Mouse (Mus musculus) embryonic facial prominence, embryonic 14.5 days (tissue): ENCODE data around the gene C1ql2. TPM values are rescaled to one million over a fixed set of nuclear protein-coding genes. Genes with fewer than 3 reads are reported as not detected.

Experiments
- ATAC-seq: fragments of 200-750 bp; cut with Nextera tagmentation; 2 replicates; pipeline ENCODE4 v1.8.0; 2017; ENCODE audit warnings: low read depth, moderate number of reproducible peaks, moderate TSS enrichment
- DNase-seq: peaks from one replicate; pipeline ENCODE4 v3.0.0-alpha.2; 2015; ENCODE audit warnings: low spot score
- H3K27ac ChIP-seq: fragments of 300-500 bp; sonication (generic); replicated peaks from 2 replicates; pipeline ENCODE4 v1.5.1; 2014; ENCODE audit warnings: low read depth, mild to moderate bottlenecking, low read length, moderate library complexity
- H3K27me3 ChIP-seq: fragments of 300-500 bp; sonication (generic); replicated peaks from 2 replicates; pipeline ENCODE4 v1.6.1; 2014; ENCODE audit warnings: low read length; ENCODE audit not compliant: control insufficient read depth, insufficient read depth
- H3K36me3 ChIP-seq: fragments of 300-500 bp; sonication (generic); 2 replicates; pipeline ENCODE4 v1.6.1; 2014; ENCODE audit warnings: low read length, mixed read lengths; ENCODE audit not compliant: control insufficient read depth, insufficient read depth
- H3K4me1 ChIP-seq: fragments of 300-500 bp; sonication (generic); 2 replicates; pipeline ENCODE4 v1.6.1; 2014; ENCODE audit warnings: antibody characterized with exemption, low read length; ENCODE audit not compliant: control insufficient read depth, insufficient read depth
- H3K4me2 ChIP-seq: fragments of 300-500 bp; sonication (generic); 2 replicates; pipeline ENCODE4 v1.6.1; 2014; ENCODE audit warnings: low read depth, mild to moderate bottlenecking, low read length, moderate library complexity, mixed read lengths
- H3K4me3 ChIP-seq: fragments of 300-500 bp; sonication (generic); 2 replicates; pipeline ENCODE4 v1.5.1; 2014; ENCODE audit warnings: low read depth, mild to moderate bottlenecking, low read length
- H3K9ac ChIP-seq: fragments of 300-500 bp; sonication (generic); 2 replicates; pipeline ENCODE4 v1.6.1; 2014; ENCODE audit warnings: low read depth, mild to moderate bottlenecking, low read length, moderate library complexity, mixed read lengths
- H3K9me3 ChIP-seq: fragments of 300-500 bp; sonication (generic); 2 replicates; pipeline ENCODE4 v1.6.1; 2016; ENCODE audit warnings: low read length; ENCODE audit not compliant: control insufficient read depth
- WGBS: fragments of 180-500 bp; shearing (Covaris S2); extraction: QIAGEN DNeasy Blood & Tissue Kit; methylation state at CpG from one replicate; pipeline ENCODE4 v1.1.7; 2014; 5-methylcytosine and 5-hydroxymethylcytosine counted together
- polyA plus RNA-seq: library from polyadenylated mRNA; unstranded; fragments of >200 nt; fragmentation: Nextera tagmentation; extraction: Ambion mirVana; gene quantifications from 2 replicates; pipeline ENCODE4 v1.2.1, GENCODE M21; 2014

C1ql2 gene
- polyA plus RNA-seq, 1 experiment from 2014 or later: 0.08 TPM

- no peaks in the 10 kb centered on the region for H3K36me3 ChIP-seq
- no peaks in the 10 kb centered on the region for H3K27me3 ChIP-seq
- WGBS: 41% methylated on average over 1 of the region's 1 CpGs
- H3K9ac ChIP-seq: no peak overlapping the region
- H3K9me3 ChIP-seq: no peaks in the 10 kb centered on the region
- no peak for DNase-seq
- no peaks in the 10 kb centered on the region for H3K4me1 ChIP-seq
- H3K4me3 ChIP-seq: no peak overlapping the region
- no peak overlapping the region for H3K4me2 ChIP-seq
- H3K27ac ChIP-seq: no peak overlapping the region
- no peak for ATAC-seq
Observed at GRCm38 (mm10) chr1:120328212-120328611, 12.2 kb upstream of the C1ql2 start.

- no peak overlapping the region for H3K9ac ChIP-seq
- ATAC-seq (no peak), DNase-seq (peak; percentile 80)
- no peaks in the 10 kb centered on the region for H3K36me3 ChIP-seq
- no peaks in the 10 kb centered on the region for H3K9me3 ChIP-seq
- no peaks in the 10 kb centered on the region for H3K27me3 ChIP-seq
- H3K4me1 ChIP-seq: no peaks in the 10 kb centered on the region
- H3K4me2 ChIP-seq: no peak overlapping the region
- 40% methylated on average over 6 of the region's 6 CpGs for WGBS
- H3K4me3 ChIP-seq: no peak overlapping the region
- H3K27ac ChIP-seq: no peak overlapping the region
Observed at GRCm38 (mm10) chr1:120331841-120332240, 8.5 kb upstream of the C1ql2 start.

- H3K4me1 ChIP-seq: peaks cover 3% of the 10 kb centered on the region; the same call in 1 of the 2 replicates
- no peak overlapping the region for H3K9ac ChIP-seq
- no peaks in the 10 kb centered on the region for H3K9me3 ChIP-seq
- DNase-seq (no peak), ATAC-seq (no peak)
- WGBS: 30% methylated on average over 7 of the region's 7 CpGs
- H3K36me3 ChIP-seq: no peaks in the 10 kb centered on the region
- H3K4me2 ChIP-seq: no peak overlapping the region
- peaks cover 56% of the 10 kb centered on the region for H3K27me3 ChIP-seq
- no peak overlapping the region for H3K4me3 ChIP-seq
- H3K27ac ChIP-seq: no peak overlapping the region
Observed at GRCm38 (mm10) chr1:120337970-120338369, 2.4 kb upstream of the C1ql2 start.

GRCm38 (mm10) chr1:120341172-120341675 lies 842 bp downstream of the C1ql2 start:
- WGBS: 1% methylated on average over 23 of the region's 41 CpGs
- Histone ChIP-seq H3K27me3 (peaks cover 89% of the 10 kb centered on the region), H3K4me2 (peak overlapping the region; percentile 50), H3K27ac (no peak overlapping the region), H3K4me1 (peaks cover 3% of the 10 kb centered on the region; the same call in 1 of the 2 replicates), H3K9ac (no peak overlapping the region), H3K36me3 (no peaks in the 10 kb centered on the region), H3K9me3 (no peaks in the 10 kb centered on the region), H3K4me3 (peak overlapping the region; percentile 33)
- no peak for ATAC-seq
- no peak for DNase-seq

- DNase-seq: no peak
- Histone ChIP-seq H3K9ac (no peak overlapping the region), H3K27me3 (peaks cover 89% of the 10 kb centered on the region), H3K27ac (no peak overlapping the region), H3K4me3 (peak overlapping the region; percentile 26), H3K4me2 (peak overlapping the region; percentile 45), H3K9me3 (no peaks in the 10 kb centered on the region), H3K4me1 (peaks cover 3% of the 10 kb centered on the region; the same call in 1 of the 2 replicates), H3K36me3 (no peaks in the 10 kb centered on the region)
- 2% methylated on average over 13 of the region's 17 CpGs for WGBS
- ATAC-seq: no peak
Observed at GRCm38 (mm10) chr1:120341811-120342370, 1.5 kb downstream of the C1ql2 start.

GRCm38 (mm10) chr1:120342371-120342821 lies 2.0 kb downstream of the C1ql2 start:
- ATAC-seq: no peak
- under 1% methylated on average over 29 of the region's 34 CpGs for WGBS

GRCm38 (mm10) chr1:120345001-120345400 lies 4.6 kb downstream of the C1ql2 start:
- H3K27ac ChIP-seq: no peak overlapping the region
- H3K27me3 ChIP-seq: peaks cover 63% of the 10 kb centered on the region
- WGBS: 12% methylated on average over 7 of the region's 7 CpGs
- H3K4me2 ChIP-seq: no peak overlapping the region
- ATAC-seq: no peak
- DNase-seq: no peak
- H3K4me1 ChIP-seq: peaks cover 3% of the 10 kb centered on the region; the same call in 1 of the 2 replicates
- no peaks in the 10 kb centered on the region; the same call in 1 of the 2 replicates for H3K9me3 ChIP-seq
- H3K36me3 ChIP-seq: no peaks in the 10 kb centered on the region
- H3K4me3 ChIP-seq: no peak overlapping the region
- no peak overlapping the region for H3K9ac ChIP-seq

More at GRCm38 (mm10) chr1:120342371-120342821, 2.0 kb downstream of the C1ql2 start:
- Histone ChIP-seq H3K4me2 (peak overlapping the region; percentile 45), H3K4me3 (peak overlapping the region; percentile 26), H3K36me3 (no peaks in the 10 kb centered on the region), H3K27me3 (peaks cover 89% of the 10 kb centered on the region), H3K9me3 (no peaks in the 10 kb centered on the region), H3K27ac (no peak overlapping the region), H3K9ac (no peak overlapping the region), H3K4me1 (peaks cover 3% of the 10 kb centered on the region; the same call in 1 of the 2 replicates)
- peak; percentile 32 for DNase-seq

GRCm38 (mm10) chr1:120354387-120354786 lies 14.0 kb downstream of the C1ql2 start:
- 24% methylated on average over 2 of the region's 2 CpGs for whole genome bisulfite sequencing
- ATAC-seq (no peak), DNase-seq (no peak)
- Histone ChIP-seq H3K4me3 (no peak overlapping the region), H3K9ac (no peak overlapping the region), H3K4me2 (no peak overlapping the region), H3K9me3 (no peaks in the 10 kb centered on the region), H3K36me3 (no peaks in the 10 kb centered on the region), H3K27me3 (no peaks in the 10 kb centered on the region), H3K27ac (no peak overlapping the region), H3K4me1 (no peaks in the 10 kb centered on the region)
